In the genomic region with DNA sequence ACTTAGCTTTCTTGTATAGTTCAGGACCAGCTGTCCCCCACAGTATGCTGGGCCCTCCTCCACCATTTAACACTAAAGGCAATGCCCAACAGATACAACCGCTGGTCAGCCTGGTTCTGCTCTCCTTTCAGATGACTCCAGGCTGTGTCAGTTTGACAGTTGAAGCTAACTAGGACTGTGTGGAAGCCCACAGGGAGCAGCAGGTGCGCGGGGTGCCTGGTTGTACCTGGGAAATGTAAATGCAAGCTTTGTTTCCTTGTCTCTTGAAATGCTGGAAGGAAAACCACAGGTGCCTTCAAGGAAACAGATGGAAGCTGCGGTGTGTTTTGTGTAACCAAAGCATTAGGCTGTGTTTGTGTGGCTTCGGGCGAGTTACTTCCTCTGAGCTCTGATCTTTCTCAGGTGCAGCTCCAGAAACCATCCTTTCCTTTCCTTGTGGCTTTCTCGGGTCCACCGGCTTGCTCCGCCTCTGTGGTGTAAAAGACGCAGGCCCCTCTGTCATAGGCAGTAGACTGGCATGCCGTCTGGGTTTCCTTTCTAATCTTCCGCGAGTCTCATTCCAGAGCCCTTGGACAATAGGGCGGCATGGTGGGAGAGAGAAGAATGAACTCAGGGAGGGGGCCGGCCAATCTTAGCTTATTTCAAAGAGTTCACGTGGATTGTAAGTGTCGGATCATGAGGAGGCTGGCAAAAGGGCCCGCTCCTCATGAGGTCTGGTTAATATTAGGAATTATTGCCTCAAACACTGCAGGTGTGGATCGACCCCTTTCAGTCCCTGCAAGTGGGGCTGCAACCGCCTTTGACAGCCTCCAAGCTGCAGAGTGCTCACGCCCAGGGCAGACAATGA, we compare ENCODE assay signal across 7 mouse cellular contexts.
DNase-seq lines count a peak whose midpoint lies in the region; ATAC-seq lines count a peak whose summit lies in the region.

No protein-coding gene starts in this region.

- H3K9ac ChIP-seq in hindbrain, embryonic 12.5 days, result peak overlapping the region; percentile 23; the same call in 1 of the 2 replicates
- peak overlapping the region; percentile 48; the same call in 1 of the 2 replicates for H3K9ac ChIP-seq in midbrain, embryonic 16.5 days (ENCODE audit: low read depth, low read length)

- H3K4me2 ChIP-seq in hindbrain, embryonic 12.5 days (replicated peaks), result peak overlapping the region; percentile 50
- H3K4me2 ChIP-seq in midbrain, embryonic 16.5 days (ENCODE audit: low read length), result peak overlapping the region; percentile 47

- 0 out of 2 replicates have a peak, but pooled peaks cover 3% of the 10 kb centered on the region for H3K9me3 ChIP-seq in hindbrain, embryonic 12.5 days (replicated peaks)
- H3K9me3 ChIP-seq in midbrain, embryonic 16.5 days (replicated peaks; ENCODE audit: control insufficient read depth, low read length, poor library complexity, severe bottlenecking), result no peaks in the 10 kb centered on the region; the same call in 1 of the 2 replicates

- H3K27me3 ChIP-seq in hindbrain, embryonic 12.5 days, result no peaks in the 10 kb centered on the region
- H3K27me3 ChIP-seq in midbrain, embryonic 16.5 days (ENCODE audit: control insufficient read depth, insufficient read depth, low read depth, low read length), result no peaks in the 10 kb centered on the region

- ATAC-seq in hindbrain, embryonic 12.5 days (ENCODE audit: low FRiP score), result peak; percentile 64
- ATAC-seq in midbrain, embryonic 16.5 days, result peak; percentile 75

- H3K4me3 ChIP-seq in hindbrain, embryonic 12.5 days, result peak overlapping the region; percentile 14
- H3K4me3 ChIP-seq in midbrain, embryonic 16.5 days (ENCODE audit: low read depth, low read length), result 0 out of 2 replicates have a peak overlapping the region, but pooled peaks have one; percentile 18

- DNase-seq in Muller cell, postnatal 12 days (ENCODE audit: inconsistent ontology term), result peak; percentile 14
- peak; percentile 7 for DNase-seq in brain, adult 2 months (ENCODE audit: low read depth, low spot score)
- no peak for DNase-seq in urinary bladder, postnatal 25 days (ENCODE audit: low spot score)
- no peak for DNase-seq in frontal cortex, adult 2 months (ENCODE audit: extremely low spot score in 1 of 2, low spot score in 1 of 2)
- no peak for DNase-seq in layer of hippocampus, postnatal 36 days

- H3K36me3 ChIP-seq in hindbrain, embryonic 12.5 days, result no peaks in the 10 kb centered on the region
- no peaks in the 10 kb centered on the region for H3K36me3 ChIP-seq in midbrain, embryonic 16.5 days (ENCODE audit: control insufficient read depth, insufficient read depth, low read length)

- 11% methylated on average over 21 of the region's 21 CpGs for WGBS in hindbrain, embryonic 12.5 days
- WGBS in midbrain, embryonic 16.5 days, result 7% methylated on average over 21 of the region's 21 CpGs

- peaks cover 8% of the 10 kb centered on the region; the same call in 1 of the 2 replicates for H3K4me1 ChIP-seq in hindbrain, embryonic 12.5 days
- peaks cover 8% of the 10 kb centered on the region for H3K4me1 ChIP-seq in midbrain, embryonic 16.5 days (ENCODE audit: control insufficient read depth, insufficient read depth, low read length)

- no peak overlapping the region for H3K27ac ChIP-seq in hindbrain, embryonic 12.5 days
- H3K27ac ChIP-seq in midbrain, embryonic 16.5 days (ENCODE audit: low read length), result no peak overlapping the region

Comparison
In these comparisons a context has a peak if more than half of its experiments do, and no peak if none do; other contexts are left out.
1. DNase-seq: peak in Muller cell, postnatal 12 days (single experiment) and brain, adult 2 months (single experiment); none in urinary bladder, postnatal 25 days (single experiment), frontal cortex, adult 2 months (0 of 2) and layer of hippocampus, postnatal 36 days (0 of 2).